Mouse (Mus musculus): ENCODE data around the gene Taf1a. TPM values are rescaled to one million over a fixed set of nuclear protein-coding genes. Genes with fewer than 3 reads are reported as not detected.

Taf1a gene
- total RNA-seq, 4 experiments from 2014 or later: 19.4 to 22.6 (median 20.0) TPM

DNA sequence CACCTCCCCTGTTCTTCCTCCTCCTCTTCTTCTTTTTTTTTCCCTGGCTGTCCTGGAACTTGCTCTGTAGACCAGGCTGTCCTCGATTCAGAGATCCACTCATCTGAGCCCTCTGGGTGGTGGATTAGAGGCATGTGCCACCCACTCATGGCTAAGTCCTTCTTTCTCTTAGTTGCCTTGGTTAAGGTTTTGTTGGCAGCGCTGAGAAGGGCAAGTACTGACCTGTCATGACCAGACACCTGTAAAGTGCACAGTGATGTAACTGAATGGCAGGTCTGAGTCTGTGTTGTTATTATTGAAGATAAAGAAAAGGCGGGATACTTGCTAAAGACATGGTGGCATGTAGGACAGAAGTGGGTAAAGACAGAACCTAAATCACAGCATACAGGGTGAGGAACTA is 14.6 kb downstream of the Taf1a start:
- DNase-seq (ENCODE audit: low spot score in 2 of 2): no peak

DNA sequence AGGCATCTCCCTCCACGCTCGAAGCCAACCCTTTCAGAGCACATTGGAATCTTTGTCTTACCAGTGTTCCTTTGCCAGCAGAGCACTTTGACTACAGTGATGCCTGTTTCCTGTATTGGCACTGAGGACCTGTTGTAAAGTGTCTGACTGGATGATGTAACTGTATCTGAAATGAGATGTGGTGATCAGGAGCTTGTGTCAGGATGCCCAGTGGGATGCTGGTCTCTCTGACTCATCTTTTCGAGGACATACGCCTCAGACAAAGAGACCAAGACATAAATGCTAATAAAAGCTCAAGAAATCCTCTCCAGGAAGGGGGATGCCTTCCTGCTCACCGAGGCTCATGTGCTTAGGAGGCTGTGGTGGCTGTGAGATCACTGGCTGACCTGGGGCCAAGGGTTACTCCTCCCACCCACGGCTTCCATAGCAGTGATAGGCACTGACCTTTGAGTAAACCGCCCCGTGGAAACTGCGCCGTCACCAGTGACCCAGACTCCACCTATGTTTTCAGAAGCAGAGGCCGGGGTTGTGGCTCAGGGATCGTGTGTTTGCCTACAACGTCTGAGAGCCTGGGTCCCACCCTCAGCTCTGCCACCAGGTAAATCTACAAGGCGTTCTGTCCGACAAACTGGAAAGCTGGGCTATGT is 25.4 kb downstream of the Taf1a start:
- DNase-seq (ENCODE audit: low spot score in 2 of 2): no peak

DNA sequence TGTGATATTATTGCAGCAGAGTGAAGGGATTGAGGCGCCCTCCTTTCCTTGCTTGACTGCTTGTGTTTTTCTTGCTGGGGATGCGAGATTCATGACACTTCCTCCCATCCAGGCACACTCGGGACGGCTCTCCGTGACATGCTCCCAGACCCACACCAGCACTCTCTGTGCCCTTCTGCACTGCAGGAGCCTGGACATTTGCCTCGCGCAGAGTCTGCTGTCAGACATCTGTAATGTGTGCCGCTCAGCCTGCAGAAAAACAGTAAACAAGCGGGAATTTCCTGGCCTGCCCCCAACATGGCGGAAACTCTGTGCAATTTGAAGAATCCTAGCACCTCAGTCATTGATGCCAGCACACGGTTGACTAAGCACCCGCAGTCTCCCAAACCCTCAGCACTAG is 29.1 kb downstream of the Taf1a start, which contains the start of gene Hhipl2:
TSS of gene Hhipl2 (plus strand) at position 343 of the 400 bp plus-strand sequence.
- no peak for DNase-seq (ENCODE audit: low spot score in 2 of 2)

DNA sequence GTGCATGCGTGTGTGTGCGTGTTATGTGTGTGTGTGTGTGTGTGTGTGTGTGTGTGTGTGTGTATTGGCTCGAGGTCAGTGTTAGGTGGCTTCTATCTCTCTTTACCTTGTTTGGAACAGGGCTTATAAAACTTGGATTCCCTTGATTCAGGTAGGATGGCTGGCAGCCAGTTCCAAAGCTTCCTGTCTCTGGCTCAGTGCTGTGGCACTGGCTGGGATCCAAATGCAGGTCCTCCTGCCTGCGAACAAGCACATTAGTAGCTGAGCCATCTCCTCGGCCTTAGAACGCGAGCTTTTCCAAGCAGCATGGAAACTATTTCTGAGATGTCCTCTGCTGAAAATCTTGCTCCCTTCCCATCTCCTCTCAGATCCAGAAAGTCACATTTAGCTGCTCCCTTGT is 31.0 kb downstream of the Taf1a start:
- DNase-seq (ENCODE audit: low spot score in 2 of 2): no peak

DNA sequence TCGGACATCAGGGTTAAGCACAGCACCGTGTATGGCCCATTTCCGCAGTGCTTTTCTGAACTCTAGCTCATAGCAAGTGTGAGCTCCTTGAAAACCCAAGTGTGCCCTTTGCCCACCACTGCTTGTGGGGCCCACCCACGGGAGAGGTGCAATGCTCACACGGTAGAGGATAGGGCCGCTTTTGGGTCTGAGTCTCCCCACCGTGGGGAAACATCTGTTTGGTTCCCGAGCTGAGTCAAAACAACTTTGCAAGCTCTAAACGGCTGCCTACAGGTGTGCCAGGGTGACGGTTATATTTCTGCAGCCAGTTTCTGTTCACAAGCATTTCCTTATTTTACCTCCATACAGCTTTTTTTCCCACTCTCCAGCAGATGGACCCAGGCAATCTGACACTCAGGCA is 31.5 kb downstream of the Taf1a start:
- DNase-seq (ENCODE audit: low spot score in 2 of 2): no peak

DNA sequence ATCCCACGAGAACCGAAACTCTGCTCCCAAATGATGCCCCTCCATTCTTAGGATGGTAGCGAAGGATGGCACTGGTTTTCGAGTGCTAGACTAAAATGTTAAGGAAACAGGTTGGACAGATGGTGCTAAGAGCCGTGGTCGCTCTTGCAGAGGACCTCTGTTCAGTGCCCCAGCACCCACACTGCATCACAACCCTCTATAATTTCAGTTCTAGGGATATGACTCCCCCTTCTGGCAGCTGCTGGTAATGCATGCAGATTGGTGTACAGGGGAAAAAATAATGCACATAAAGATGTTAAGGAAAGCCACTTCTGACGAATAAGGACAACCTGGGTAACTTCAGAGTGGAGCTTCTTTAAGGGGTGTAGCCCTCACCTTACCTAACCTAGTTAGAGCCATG is 35.3 kb downstream of the Taf1a start:
- no peak for DNase-seq (ENCODE audit: low spot score in 2 of 2)

DNA sequence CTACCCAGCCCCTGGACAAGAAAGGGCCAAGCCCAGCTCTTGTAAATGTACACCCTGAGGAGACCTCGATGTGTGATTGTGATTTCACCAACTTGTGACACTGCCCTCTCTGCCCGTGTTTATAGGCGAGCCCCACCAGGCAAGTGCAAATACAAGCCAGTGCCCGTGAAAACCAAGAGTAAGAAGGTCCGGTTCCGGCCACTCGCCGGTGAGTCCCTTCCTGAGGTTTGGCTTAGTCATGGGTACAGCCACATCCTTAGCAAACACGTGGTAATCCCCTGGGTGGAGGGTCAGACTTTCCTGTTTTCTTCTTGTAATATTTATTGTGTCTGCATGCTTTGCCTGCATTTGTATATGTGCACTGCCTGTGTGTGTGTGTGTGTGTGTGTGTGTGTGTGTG is 46.1 kb downstream of the Taf1a start:
- no peak for DNase-seq (ENCODE audit: low spot score in 2 of 2)

DNA sequence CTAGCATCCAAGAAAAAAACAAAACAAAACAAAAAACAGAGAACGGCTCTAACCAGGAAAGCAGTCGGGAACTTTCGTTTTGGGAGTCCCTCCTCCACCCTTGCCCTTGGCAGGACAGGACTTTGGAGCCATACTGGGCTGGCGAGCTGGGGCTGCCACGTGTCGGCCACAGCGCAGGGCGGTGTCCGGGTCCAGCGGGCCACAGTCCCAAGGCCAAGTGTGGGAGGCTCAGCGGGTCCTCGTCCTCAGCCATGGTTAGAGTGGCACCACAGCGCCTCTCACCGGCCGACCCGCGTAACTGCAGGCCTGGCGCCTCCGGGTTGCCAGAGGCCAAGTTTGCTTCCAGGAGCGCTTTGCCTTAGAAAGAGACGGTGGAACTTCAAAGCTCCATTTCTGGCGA is 50.3 kb downstream of the Taf1a start:
- peak; percentile 46 to 74 for DNase-seq (ENCODE audit: low spot score in 2 of 2)

DNA sequence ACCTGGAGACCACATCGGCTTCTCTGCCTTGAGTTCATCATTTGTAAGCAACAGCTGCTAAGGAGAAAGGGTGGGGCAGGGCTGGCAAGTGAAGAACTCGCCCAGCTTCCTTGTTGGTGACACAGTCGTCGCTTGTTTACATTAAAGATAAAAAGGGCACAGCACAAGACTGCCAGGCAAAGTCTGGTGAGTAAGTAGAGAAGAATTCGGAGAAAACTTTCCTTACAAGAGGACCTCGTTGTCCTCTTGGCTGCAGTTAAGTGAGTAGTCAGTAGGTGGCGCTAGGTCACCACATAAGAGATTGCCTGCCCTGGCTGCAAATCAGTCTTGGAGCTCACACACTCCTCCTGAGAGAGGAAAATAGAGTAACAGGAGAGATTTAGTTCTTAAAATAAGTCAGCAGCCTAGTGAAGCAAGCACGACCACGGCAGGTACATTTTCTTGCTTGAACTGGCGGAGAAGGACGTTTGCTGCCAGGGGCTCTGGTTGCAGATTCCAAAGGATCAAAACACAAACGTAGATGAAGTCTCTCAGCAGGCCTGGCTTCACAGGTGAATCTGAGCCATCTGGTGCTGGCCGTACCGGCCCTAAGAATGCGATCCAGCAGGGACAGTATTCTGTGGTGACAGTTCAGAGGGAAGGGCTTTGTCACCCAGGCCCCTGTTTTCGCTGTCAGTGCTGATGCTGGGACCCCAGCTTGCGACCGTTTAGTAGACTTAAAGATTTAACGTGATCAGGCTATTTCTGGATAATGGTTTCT is 53.4 kb downstream of the Taf1a start:
- DNase-seq (ENCODE audit: low spot score in 2 of 2): peak; percentile 44 to 88

DNA sequence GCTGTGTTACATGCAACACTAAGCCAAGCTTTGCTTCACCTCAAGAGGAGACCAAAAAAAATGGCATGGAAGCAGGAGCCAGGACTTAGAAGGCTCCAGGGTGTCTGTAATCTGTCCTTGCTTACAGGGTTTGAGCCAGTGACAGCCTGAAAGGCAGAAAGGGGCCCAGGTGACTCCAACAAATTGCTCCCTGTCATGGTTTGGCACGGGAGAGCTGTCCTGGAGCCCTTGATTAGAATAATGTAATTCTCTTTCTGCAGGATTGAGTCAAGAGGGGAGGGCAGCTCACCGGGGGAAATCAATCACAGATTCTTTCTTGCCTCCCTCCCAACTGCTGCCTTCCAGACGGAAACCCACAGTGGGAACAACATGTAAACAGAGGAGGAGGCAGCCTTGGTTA is 64.3 kb downstream of the Taf1a start:
- no peak for DNase-seq (ENCODE audit: low spot score in 2 of 2)

Other genes with a start within 250 kb of the Taf1a start
- gene Disp1, start 167.5 kb upstream of the Taf1a start, total RNA-seq (2022): 1 to 10 TPM; 4.5 to 6.5 (median 5.4) TPM
- gene Aida, start 92.4 kb upstream of the Taf1a start, total RNA-seq (2022): 10 to 100 TPM; 47.1 to 53.3 (median 49.8) TPM
- 10 to 100 TPM; 47.5 to 63.0 (median 56.3) TPM for gene Brox, start 91.7 kb upstream of the Taf1a start, total RNA-seq (2022)
- 100 to 1,000 TPM; 209 to 231 (median 215) TPM for gene Mia3, start 19.4 kb upstream of the Taf1a start, total RNA-seq (2022)
- gene Hhipl2, start 29.2 kb downstream of the Taf1a start, total RNA-seq (2022): 1 to 10 TPM in 1 of 4 experiments, under 1 TPM in 3; 0.16 to 1.2 (median 0.32) TPM